Mouse (Mus musculus): ENCODE measurements around the gene Triobp.

- TF ChIP-seq FLI1 (IDR thresholded peaks at IDR 0.05; ENCODE audit: low read length) = no peak
- TF ChIP-seq GATA1 (IDR thresholded peaks at IDR 0.05; ENCODE audit: borderline replicate concordance, low read length) = no peak
Measured at GRCm38 (mm10) chr15:79040501-79041416, 93.2 kb downstream of the Triobp start.

Data from megakaryocyte, embryonic 14.5 days (primary cell).